Mouse (Mus musculus) intestine, embryonic 16.5 days (tissue): ENCODE results near the gene Grap. TPM values are rescaled to one million over a fixed set of nuclear protein-coding genes. Genes with fewer than 3 reads are reported as not detected.

Experiments
- polyA plus RNA-seq: library from polyadenylated mRNA; unstranded; fragments of >200 nt; fragmentation: Nextera tagmentation; extraction: Ambion mirVana; gene quantifications from 2 replicates; pipeline ENCODE4 v1.2.1, GENCODE M21; 2015

Grap gene
- polyA plus RNA-seq, 1 experiment from 2014 or later: 8.6 TPM

Other genes starting within 250 kb of the Grap start
- gene Rnf112, start 199.1 kb upstream of the Grap start, polyA plus RNA-seq: 0.88 and 1.1 TPM in 2 replicates
- gene Mfap4, start 167.8 kb upstream of the Grap start, polyA plus RNA-seq: 229 and 237 TPM in 2 replicates
- 34.2 and 34.9 TPM in 2 replicates for gene Mapk7, start 158.9 kb upstream of the Grap start, polyA plus RNA-seq
- 18.9 and 19.2 TPM in 2 replicates for gene B9d1, start 148.1 kb upstream of the Grap start, polyA plus RNA-seq
- 13.9 and 15.6 TPM in 2 replicates for gene Epn2, start 73.6 kb upstream of the Grap start, polyA plus RNA-seq
- 9.6 and 12.9 TPM in 2 replicates for gene Fam83g, start 30.8 kb downstream of the Grap start, polyA plus RNA-seq
- gene Slc5a10, start 67.6 kb downstream of the Grap start, polyA plus RNA-seq: 0.07 and 0.11 TPM in 2 replicates
- 25.0 and 26.3 TPM in 2 replicates for gene Prpsap2, start 108.8 kb downstream of the Grap start, polyA plus RNA-seq
- gene Ulk2, start 201.8 kb downstream of the Grap start, polyA plus RNA-seq: 5.7 and 6.8 TPM in 2 replicates